Comparison of ENCODE assay signal across 18 mouse cellular contexts in genomic region chr7:45598960-45599879, GRCm38 (mm10). TPM values are rescaled to one million over a fixed set of nuclear protein-coding genes. Genes with fewer than 3 reads are reported as not detected.
A peak's percentile ranks its signal among the peaks of the same experiment; 100 is the strongest.
DNase-seq lines count a peak whose midpoint lies in the region; ATAC-seq and TF ChIP-seq lines count a peak whose summit lies in the region.
"Had no signal": no experiment of that assay in that cellular context is flagged by ENCODE, and none has a peak within 500 bp of the region (broad histone marks: within the 10 kb centered on the region; RNA-seq: fewer than 3 reads in every experiment).

No protein-coding gene starts in this region.

- no peak overlapping the region for H3K27ac ChIP-seq in lung, embryonic 14.5 days (ENCODE audit: low read depth)
- 0 out of 2 replicates have a peak overlapping the region, but pooled peaks have one; percentile 37 for H3K27ac ChIP-seq in testis, adult 2 months (ENCODE audit: control insufficient read depth, insufficient read depth, low read depth, low read length)
- H3K27ac ChIP-seq in kidney, adult 2 months (ENCODE audit: insufficient read depth, low read depth, low read length): no peak overlapping the region
- H3K27ac ChIP-seq: embryonic facial prominence, embryonic 15.5 days; hindbrain, embryonic 15.5 days; left cerebral cortex, adult 2 months had no signal

- no peak overlapping the region for H3K4me2 ChIP-seq in lung, embryonic 14.5 days
- H3K4me2 ChIP-seq: embryonic facial prominence, embryonic 15.5 days; hindbrain, embryonic 15.5 days had no signal

- no peaks in the 10 kb centered on the region for H3K36me3 ChIP-seq in lung, embryonic 14.5 days (ENCODE audit: insufficient read depth)
- no peaks in the 10 kb centered on the region for H3K36me3 ChIP-seq in testis, adult 2 months (ENCODE audit: control insufficient read depth, insufficient read depth, low read length)
- no peaks in the 10 kb centered on the region for H3K36me3 ChIP-seq in kidney, adult 2 months (ENCODE audit: control insufficient read depth, insufficient read depth, low read length)
- H3K36me3 ChIP-seq: embryonic facial prominence, embryonic 15.5 days; hindbrain, embryonic 15.5 days had no signal

- no peaks in the 10 kb centered on the region for H3K4me1 ChIP-seq in lung, embryonic 14.5 days (ENCODE audit: insufficient read depth)
- H3K4me1 ChIP-seq in testis, adult 2 months (ENCODE audit: control insufficient read depth, insufficient read depth, low read length): peaks cover 7% of the 10 kb centered on the region
- 0 out of 2 replicates have a peak, but pooled peaks cover 4% of the 10 kb centered on the region for H3K4me1 ChIP-seq in kidney, adult 2 months (ENCODE audit: control insufficient read depth, insufficient read depth, low read length)
- H3K4me1 ChIP-seq: hindbrain, embryonic 15.5 days had no signal

- H3K27me3 ChIP-seq in lung, embryonic 14.5 days (ENCODE audit: insufficient read depth, low read length): no peaks in the 10 kb centered on the region
- H3K27me3 ChIP-seq in testis, adult 2 months (ENCODE audit: control insufficient read depth, insufficient read depth, low read length): no peaks in the 10 kb centered on the region
- no peaks in the 10 kb centered on the region for H3K27me3 ChIP-seq in kidney, adult 2 months (replicated peaks; ENCODE audit: control insufficient read depth, insufficient read depth, low read length)
- H3K27me3 ChIP-seq: embryonic facial prominence, embryonic 15.5 days; hindbrain, embryonic 15.5 days had no signal

- DNase-seq in heart, adult 11 months: peak; percentile 86
- DNase-seq in heart, postnatal 14 days: no peak
- peak; percentile 21 for DNase-seq in lung, embryonic 14.5 days
- DNase-seq in lung, postnatal 14 days: no peak
- no peak for DNase-seq in spleen, postnatal 14 days (ENCODE audit: low spot score in 2 of 2)
- no peak for DNase-seq in right cerebral cortex, postnatal 10 days (ENCODE audit: low spot score in 2 of 2)
- DNase-seq in kidney, adult 2 months: no peak
- DNase-seq: cerebellum, adult 9-10 months; gastrocnemius, postnatal 10 days; kidney, postnatal 4 days had no signal

- ATAC-seq in lung, embryonic 14.5 days (ENCODE audit: insufficient read depth): no peak
- ATAC-seq: forebrain, embryonic 14.5 days had no signal

- intact Hi-C loops in heart, postnatal 14 days (cut with DNase I): no loop called here

- no peak overlapping the region for H3K9ac ChIP-seq in lung, embryonic 14.5 days
- H3K9ac ChIP-seq: embryonic facial prominence, embryonic 15.5 days; hindbrain, embryonic 15.5 days had no signal

- no peak for TF ChIP-seq POLR2A in testis, adult 2 months (IDR thresholded peaks at IDR 0.05; ENCODE audit: control insufficient read depth, low read depth, low read length)
- no peak for TF ChIP-seq POLR2A in kidney, adult 2 months (IDR thresholded peaks at IDR 0.05; ENCODE audit: low read depth, low read length)

- TF ChIP-seq CTCF in lung, embryonic 14.5 days (IDR thresholded peaks at IDR 0.05; ENCODE audit: low read depth): no peak
- no peak for TF ChIP-seq CTCF in testis, adult 2 months (IDR thresholded peaks at IDR 0.05; ENCODE audit: control insufficient read depth, insufficient read depth, insufficient replicate concordance, low read depth, low read length)
- no peak for TF ChIP-seq CTCF in kidney, adult 2 months (conservative IDR thresholded peaks at IDR 0.05; ENCODE audit: insufficient read depth, insufficient read length, low read depth, low read length)

- no peak overlapping the region for H3K4me3 ChIP-seq in lung, embryonic 14.5 days (ENCODE audit: low read depth, low read length)
- no peak overlapping the region for H3K4me3 ChIP-seq in testis, adult 2 months (ENCODE audit: control insufficient read depth, low read depth, low read length)
- H3K4me3 ChIP-seq in kidney, adult 2 months (ENCODE audit: insufficient read depth, low read depth, low read length): no peak overlapping the region
- H3K4me3 ChIP-seq: embryonic facial prominence, embryonic 15.5 days; hindbrain, embryonic 15.5 days; left cerebral cortex, adult 2 months; megakaryocyte, embryonic 14.5 days had no signal

- H3K9me3 ChIP-seq in lung, embryonic 14.5 days (ENCODE audit: low read depth, low read length): no peaks in the 10 kb centered on the region
- H3K9me3 ChIP-seq: embryonic facial prominence, embryonic 15.5 days; hindbrain, embryonic 15.5 days; megakaryocyte, embryonic 14.5 days had no signal

- 34% methylated on average over 18 of the region's 18 CpGs for WGBS in lung, embryonic 14.5 days
- 67% methylated on average over 18 of the region's 18 CpGs for WGBS in kidney, adult 2 months

RNA-seq across cellular contexts. Expression of gene Fgf21, which starts 16.1 kb away (rescaled TPM):
- not detected for total RNA-seq in heart, postnatal 14 days (2021)
- not detected in 2 replicates for polyA plus RNA-seq in lung, embryonic 14.5 days (2014; fragmentation: Nextera tagmentation; extraction: Ambion mirVana)
- polyA plus RNA-seq in testis, adult 2 months (2012; rRNA removed): 3.6 and 3.7 TPM in 2 replicates
- not detected in 2 replicates for polyA plus RNA-seq in kidney, adult 2 months (2012; rRNA removed)
- total RNA-seq: gastrocnemius, postnatal 10 days; left cerebral cortex, adult 2 months had no signal
- polyA plus RNA-seq: forebrain, embryonic 14.5 days; hindbrain, embryonic 15.5 days; liver, embryonic 16.5 days had no signal

RNA-seq across cellular contexts. Expression of gene Fut1, which starts 17.9 kb away (rescaled TPM):
- total RNA-seq in heart, postnatal 14 days (2021): under 1 TPM in 1 of 2 experiments, not detected in 1; 0.12 TPM
- polyA plus RNA-seq in lung, embryonic 14.5 days (2014; fragmentation: Nextera tagmentation; extraction: Ambion mirVana): 0.13 and 0.58 TPM in 2 replicates
- 0.08 and 0.21 TPM in 2 replicates for polyA plus RNA-seq in testis, adult 2 months (2012; rRNA removed)
- 0.05 and 0.11 TPM in 2 replicates for polyA plus RNA-seq in kidney, adult 2 months (2012; rRNA removed)
- total RNA-seq: adrenal gland, adult 18-20 months; gastrocnemius, postnatal 10 days; left cerebral cortex, adult 2 months had no signal
- polyA plus RNA-seq: forebrain, embryonic 14.5 days; hindbrain, embryonic 15.5 days; liver, embryonic 16.5 days had no signal

RNA-seq across cellular contexts. Expression of gene Izumo1, which starts 22.4 kb away (rescaled TPM):
- under 1 TPM; 0.54 to 0.67 TPM for total RNA-seq in heart, postnatal 14 days (2021)
- polyA plus RNA-seq in lung, embryonic 14.5 days (2014; fragmentation: Nextera tagmentation; extraction: Ambion mirVana): 0.28 and 0.35 TPM in 2 replicates
- polyA plus RNA-seq in testis, adult 2 months (2012; rRNA removed): 77.5 and 95.6 TPM in 2 replicates
- 0.29 and 0.34 TPM in 2 replicates for polyA plus RNA-seq in kidney, adult 2 months (2012; rRNA removed)
- polyA plus RNA-seq: forebrain, embryonic 14.5 days had no signal

RNA-seq across cellular contexts. Expression of gene Rasip1, which starts 28.1 kb away (rescaled TPM):
- total RNA-seq in heart, postnatal 14 days (2021): 10 to 100 TPM; 42.6 to 42.8 TPM
- 29.4 and 35.3 TPM in 2 replicates for polyA plus RNA-seq in lung, embryonic 14.5 days (2014; fragmentation: Nextera tagmentation; extraction: Ambion mirVana)
- 5.1 and 5.4 TPM in 2 replicates for polyA plus RNA-seq in testis, adult 2 months (2012; rRNA removed)
- 19.9 and 20.4 TPM in 2 replicates for polyA plus RNA-seq in kidney, adult 2 months (2012; rRNA removed)

RNA-seq across cellular contexts. Expression of gene Bcat2, which starts 29.3 kb away (rescaled TPM):
- total RNA-seq in heart, postnatal 14 days (2021): 10 to 100 TPM; 85.5 to 94.6 TPM
- 48.9 and 53.4 TPM in 2 replicates for polyA plus RNA-seq in lung, embryonic 14.5 days (2014; fragmentation: Nextera tagmentation; extraction: Ambion mirVana)
- polyA plus RNA-seq in testis, adult 2 months (2012; rRNA removed): 39.9 and 44.3 TPM in 2 replicates
- 185 and 188 TPM in 2 replicates for polyA plus RNA-seq in kidney, adult 2 months (2012; rRNA removed)

Comparison
In these comparisons a context has a peak if more than half of its experiments do, and no peak if none do; other contexts are left out.
1. DNase-seq: peak in heart, adult 11 months (single experiment) and lung, embryonic 14.5 days (single experiment); none in heart, postnatal 14 days (0 of 2), lung, postnatal 14 days (single experiment), spleen, postnatal 14 days (0 of 2), right cerebral cortex, postnatal 10 days (0 of 2) and kidney, adult 2 months (single experiment).
2. RNA of gene Izumo1, which starts 22.4 kb away (polyA plus RNA-seq): 77.5 to 95.6 TPM in testis, adult 2 months; 0.29 to 0.34 TPM in kidney, adult 2 months and 0.28 to 0.35 TPM in lung, embryonic 14.5 days; every median in the first group is over 10 times any median in the second.